Mouse (Mus musculus): ENCODE results near the gene Arpp21.

DNA sequence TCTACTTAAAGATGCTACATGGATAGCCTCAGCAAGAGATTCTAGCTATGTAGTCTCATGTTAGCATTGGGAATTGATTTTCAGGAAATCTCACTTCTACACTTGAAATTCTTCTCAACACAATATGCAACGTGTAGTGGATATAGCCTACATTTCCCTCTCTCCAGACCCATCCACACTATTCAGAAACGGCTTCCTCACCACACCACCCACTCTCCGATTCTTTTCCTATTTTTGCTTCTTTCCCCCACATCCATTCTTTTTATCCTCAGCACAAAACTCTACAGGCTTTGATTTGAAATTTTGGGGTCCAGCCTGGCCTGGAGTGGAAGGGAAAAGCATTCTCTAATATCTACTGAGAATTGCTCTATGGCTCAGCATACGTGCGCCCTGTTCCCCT, 15.6 kb upstream of the Arpp21 start:
- TF ChIP-seq CTCF (IDR thresholded peaks at IDR 0.05; ENCODE audit: low read depth, low read length), result no peak
- TF ChIP-seq POLR2A (IDR thresholded peaks at IDR 0.05; ENCODE audit: extremely low read depth, insufficient read depth, low read length), result no peak

Measured in liver, adult 2 months (tissue).